Mouse (Mus musculus) heart, adult 9 months (tissue): ENCODE results near the gene Cdkal1.
A peak's percentile ranks its signal among the peaks of the same experiment; 100 is the strongest.

Source experiments
- DNase-seq, 2 experiments: peaks; one replicate each; pipeline ENCODE4 v3.0.0; 2022; ENCODE audit warnings: low spot score in 2 of 2

Gene Cdkal1

GRCm38 (mm10) chr13:29855281-29856031 is at the start of gene Cdkal1:
Cdkal1 (minus strand) TSS chr13:29855674.
- DNase-seq: peak; percentile 80 to 87

- no peak for DNase-seq
These were observed 47.9 kb upstream of the Cdkal1 start for GRCm38 (mm10) chr13:29903341-29903740.

DNA sequence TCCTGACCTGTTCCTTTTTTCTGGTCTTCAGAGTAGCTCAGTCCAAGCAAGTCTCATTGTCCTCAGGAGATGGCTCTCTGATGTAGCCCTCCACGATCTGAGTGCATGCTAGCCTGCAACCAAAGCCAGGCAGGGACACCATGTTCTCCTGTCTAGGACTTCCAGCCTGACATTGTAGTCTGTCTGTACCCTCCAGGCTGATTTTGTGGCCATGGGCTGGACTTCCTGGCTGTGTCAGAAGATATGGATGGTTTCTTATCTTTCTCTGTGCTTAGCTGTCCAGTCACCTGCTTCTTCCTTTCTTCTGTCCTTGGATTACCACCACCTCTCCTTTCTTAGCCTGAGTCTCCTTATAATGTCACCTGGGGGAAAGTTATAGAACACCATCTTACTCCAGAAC is 47.2 kb upstream of the Cdkal1 start:
- no peak for DNase-seq

DNA sequence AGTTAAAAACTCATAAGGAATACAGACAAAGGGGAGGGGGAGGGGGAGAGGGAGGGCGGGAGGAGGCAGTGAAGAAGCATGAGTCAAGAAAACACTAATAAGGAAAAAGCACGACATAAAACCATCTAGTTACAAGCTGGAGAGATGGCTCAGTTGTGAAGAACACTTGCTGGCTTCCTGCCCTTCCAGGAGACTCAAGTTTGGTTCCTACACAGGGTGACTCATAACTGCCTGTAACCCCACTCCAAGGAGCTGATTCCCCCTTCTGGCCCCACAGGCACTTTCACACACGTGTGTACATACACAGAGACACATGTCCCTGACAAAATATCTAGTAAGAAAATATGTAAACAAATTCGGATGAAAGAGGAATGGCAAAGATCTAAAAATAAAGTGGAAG is 46.2 kb upstream of the Cdkal1 start:
- no peak for DNase-seq

GRCm38 (mm10) chr13:29866780-29867179 is 11.3 kb upstream of the Cdkal1 start:
- DNase-seq: no peak

DNA sequence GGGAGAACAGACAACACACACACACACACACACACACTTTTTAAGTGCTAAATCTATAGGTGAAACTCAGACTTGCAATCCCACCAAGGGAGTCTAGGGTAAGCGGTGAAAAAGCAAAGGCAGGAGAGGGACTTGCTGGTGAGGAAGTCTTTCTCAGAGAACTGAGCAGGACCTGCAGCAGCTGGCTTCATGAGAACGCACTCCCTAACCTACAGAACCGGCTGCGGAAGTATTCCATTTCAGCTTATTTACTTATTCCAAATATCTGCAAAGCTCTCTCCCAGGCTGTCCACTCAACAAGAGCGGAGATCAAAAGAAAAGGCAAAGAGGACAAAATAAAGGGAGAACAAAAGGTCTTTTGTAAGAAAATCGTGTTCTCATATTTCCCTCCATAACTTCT is 8.9 kb upstream of the Cdkal1 start:
- DNase-seq: no peak

GRCm38 (mm10) chr13:29860087-29860486 is 4.6 kb upstream of the Cdkal1 start:
- no peak for DNase-seq

DNA sequence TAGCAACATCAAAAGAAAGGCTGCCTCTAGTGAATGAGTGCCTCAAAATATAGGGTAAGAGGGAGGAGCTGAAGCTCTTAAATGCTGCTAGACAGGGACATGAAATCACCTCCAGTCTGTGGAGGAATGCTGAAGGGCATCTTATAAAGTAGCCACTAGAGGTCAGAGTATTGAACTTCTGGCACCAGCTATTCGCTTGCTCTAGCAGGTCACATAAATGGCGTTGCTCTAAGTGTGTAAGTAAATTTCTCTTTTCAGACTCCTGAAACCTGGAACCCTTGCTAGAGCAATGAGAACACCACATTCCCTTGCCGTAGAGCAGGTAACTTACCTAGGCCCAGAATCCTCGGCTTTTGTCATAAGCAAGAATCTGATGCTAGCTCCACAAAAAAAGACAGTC is 2.0 kb upstream of the Cdkal1 start:
- peak; percentile 23 to 45 for DNase-seq

DNA sequence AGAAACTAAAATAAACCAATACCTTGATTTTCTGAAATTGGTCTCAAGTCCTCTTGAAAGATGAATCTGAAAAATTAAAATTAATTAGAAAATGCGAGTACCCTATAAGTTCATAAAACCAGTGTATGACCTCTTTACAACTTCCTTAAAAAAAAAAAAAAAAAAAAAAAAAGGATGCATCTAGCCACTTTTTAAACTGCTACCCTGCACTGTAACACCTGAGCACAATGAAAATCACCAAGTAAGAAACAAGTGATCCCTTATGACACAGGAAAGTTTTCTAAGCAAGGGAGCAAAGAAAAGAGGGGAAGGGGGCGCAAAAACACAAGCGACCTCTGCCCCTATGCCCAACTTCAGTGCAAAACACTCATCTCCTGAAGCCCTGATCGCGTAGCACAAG is 598 bp downstream of the Cdkal1 start:
- no peak for DNase-seq

GRCm38 (mm10) chr13:29838409-29839047 is 16.9 kb downstream of the Cdkal1 start:
- DNase-seq: peak in 1 of 2 experiments; percentile 17

DNA sequence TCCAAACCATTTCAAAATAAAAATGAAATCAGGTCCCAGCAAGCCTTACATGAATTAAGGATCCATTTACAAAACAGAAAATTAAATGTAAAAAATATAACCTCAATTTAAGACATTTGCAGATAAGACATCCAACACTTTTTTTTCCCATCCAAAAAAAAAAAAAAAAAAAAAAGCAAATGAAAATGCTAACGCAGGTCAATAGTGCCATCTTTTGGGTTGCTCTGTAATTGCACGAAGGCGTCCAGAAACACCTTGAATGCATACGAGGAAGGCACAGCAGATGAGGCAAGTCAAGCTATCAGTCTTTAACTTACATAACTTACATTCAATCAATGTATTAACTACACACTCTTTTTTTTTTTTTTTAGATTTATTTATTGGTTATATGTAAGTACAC is 20.3 kb downstream of the Cdkal1 start:
- no peak for DNase-seq

DNA sequence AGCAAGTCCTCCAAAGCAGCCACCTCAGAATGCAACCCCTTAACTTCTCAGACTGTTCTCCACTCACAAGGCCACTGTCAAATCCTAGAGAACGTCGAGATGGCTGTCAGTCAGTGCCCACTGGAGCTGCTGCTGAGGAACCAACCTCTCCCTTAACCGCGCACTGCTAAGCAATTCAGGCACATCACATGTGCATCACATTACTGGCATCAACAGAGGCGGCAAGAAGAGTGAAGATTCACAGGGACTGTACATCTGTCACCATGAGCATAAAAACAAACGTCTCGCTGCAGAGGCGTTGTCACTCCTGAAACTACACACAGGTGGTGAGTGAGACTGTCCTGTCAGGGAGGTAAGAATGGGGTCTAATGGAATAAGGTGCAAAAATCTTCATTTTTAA is 21.7 kb downstream of the Cdkal1 start:
- DNase-seq: no peak

GRCm38 (mm10) chr13:29831126-29831525 is 24.3 kb downstream of the Cdkal1 start:
- no peak for DNase-seq

GRCm38 (mm10) chr13:29828032-29828431 is 27.4 kb downstream of the Cdkal1 start:
- DNase-seq: no peak

DNA sequence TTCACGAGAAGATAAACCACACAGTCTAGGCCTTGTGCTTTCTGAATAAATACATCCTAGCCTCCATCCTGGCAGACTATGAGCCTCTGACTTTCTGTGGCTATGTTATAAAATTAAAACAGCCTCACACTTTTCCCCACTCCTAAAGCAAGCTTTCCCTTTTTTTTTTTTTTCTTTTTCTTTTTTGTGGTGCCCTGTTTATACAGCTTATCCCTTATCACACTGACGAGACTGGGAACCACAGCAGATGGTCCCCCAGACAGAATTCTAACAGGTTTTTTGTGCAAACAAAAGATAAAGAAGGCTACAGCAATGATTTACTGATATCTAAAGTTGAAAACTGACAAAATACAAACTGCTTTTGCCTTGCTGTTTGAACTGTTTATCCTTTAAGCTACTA is 29.0 kb downstream of the Cdkal1 start:
- no peak for DNase-seq

GRCm38 (mm10) chr13:29826041-29826440 is 29.4 kb downstream of the Cdkal1 start:
- DNase-seq: no peak

- no peak for DNase-seq
These were observed 30.7 kb downstream of the Cdkal1 start for GRCm38 (mm10) chr13:29824797-29825196.

DNA sequence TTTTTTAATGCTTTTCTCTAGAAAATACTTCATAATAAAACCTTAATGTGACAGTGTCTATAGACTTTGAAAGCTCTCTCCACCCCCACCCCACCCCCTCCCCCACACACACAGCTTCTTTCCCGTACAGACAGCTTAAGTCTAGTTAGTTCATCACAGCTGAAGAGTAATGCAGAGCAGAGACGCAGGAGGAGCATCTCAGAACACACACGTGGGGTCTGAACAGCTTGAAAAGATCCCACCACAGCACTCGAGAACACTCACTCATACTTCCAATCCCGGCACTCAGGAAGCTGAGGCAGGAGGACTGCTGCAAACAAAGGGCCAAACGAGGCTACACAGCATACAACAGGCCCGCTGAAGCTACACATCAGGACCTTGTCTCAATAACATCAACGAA is 31.1 kb downstream of the Cdkal1 start:
- no peak for DNase-seq

DNA sequence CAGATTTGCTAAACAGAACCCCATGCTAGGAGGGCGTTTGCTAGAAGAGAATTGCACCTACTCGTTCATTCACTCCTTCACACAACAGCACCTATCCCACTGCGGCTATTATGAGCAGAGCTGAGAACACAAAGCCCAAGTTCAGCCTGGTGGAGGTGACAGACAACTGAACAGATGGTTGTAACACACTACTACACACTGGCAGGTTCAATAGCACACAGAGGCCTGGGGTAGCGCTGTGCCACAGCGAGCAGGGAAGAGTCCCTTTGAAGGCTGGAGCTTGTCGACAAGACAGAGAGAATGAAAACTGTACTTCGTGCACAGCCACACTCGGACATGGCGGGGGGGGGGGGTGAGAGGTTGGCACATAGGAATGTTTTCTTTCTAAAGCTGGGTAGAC is 31.6 kb downstream of the Cdkal1 start:
- no peak for DNase-seq

DNA sequence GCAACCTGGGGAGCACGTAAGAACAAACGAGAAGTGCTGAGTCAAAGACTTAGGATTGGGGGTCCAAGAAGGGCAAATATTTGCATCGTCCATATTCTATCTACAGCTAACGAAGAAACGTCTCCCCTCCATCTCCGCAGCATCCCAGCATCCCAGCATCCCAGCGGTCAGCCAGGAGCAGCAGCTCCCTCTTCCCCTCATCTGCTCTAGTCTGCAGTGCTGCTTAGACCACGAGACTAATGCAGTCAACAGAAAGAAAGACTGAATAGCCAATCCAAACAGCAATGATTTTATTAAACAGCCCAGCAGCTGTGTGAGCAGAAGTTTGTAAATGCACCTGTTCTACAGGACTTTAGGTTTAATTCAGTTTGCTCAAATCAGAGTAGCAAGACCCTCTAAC is 32.0 kb downstream of the Cdkal1 start:
- DNase-seq: no peak

DNA sequence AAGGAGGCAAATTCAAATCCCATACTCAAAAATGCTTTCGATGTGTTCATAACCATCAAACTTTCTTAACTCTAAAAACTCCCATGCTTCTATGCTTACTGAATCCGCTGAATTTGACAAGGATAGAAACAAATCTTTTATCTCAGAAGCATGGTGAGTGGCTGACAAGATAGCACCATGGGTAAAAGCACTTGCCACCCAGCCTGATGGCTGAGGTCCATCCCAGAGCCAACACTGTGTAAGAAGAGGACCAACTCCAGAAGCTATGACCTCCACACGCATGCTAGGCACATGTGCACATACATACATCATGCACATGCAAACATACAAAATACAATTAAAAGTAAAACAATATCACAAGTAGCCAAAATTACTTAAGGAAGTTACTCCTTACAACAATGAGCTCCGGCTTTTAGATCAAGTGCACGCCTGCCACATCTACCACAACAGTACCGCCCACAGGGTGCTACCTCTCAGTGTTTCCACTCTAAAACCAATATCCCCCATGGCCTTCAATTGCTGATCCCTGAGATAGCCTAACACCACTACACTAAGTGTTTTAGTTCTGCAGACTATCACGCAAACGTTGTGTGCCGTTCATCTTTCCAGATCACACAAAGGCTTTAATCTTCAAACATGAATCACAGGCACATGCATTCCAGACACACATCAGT is 35.4 kb downstream of the Cdkal1 start:
- no peak for DNase-seq

- no peak for DNase-seq
These were observed 36.3 kb downstream of the Cdkal1 start for GRCm38 (mm10) chr13:29819147-29819546.

DNA sequence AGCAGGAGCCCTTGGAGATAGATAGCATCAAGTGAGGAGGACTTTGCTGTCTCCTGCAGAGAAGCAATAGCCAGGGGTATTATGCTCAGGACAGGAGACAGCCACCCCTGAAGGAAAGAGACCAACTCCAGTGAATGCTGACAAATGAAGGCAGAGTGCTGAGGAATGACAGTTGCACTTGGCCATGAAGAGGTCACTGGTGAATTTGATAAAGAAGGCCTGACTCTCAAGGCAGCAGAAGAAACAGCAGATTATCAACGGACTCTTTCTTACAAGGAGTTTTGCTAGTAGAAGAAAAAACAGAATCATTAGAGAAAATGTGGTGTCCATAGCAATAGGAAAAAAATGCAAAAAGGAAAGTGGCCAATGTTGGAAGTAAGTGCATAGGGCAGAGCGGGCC is 37.2 kb downstream of the Cdkal1 start:
- no peak for DNase-seq
